Mouse (Mus musculus): ENCODE measurements around the gene Rps18.

- TF ChIP-seq CEBPB (IDR thresholded peaks at IDR 0.05; ENCODE audit: low read depth) (no peak), CTCF (IDR thresholded peaks at IDR 0.05; ENCODE audit: control insufficient read depth, insufficient read depth, insufficient read length) (no peak), USF1 (IDR thresholded peaks at IDR 0.05; ENCODE audit: low read depth) (peak; percentile 79), MYOG (IDR thresholded peaks at IDR 0.05; ENCODE audit: control insufficient read depth, extremely low read depth, insufficient read length) (no peak), MYOD1 (IDR thresholded peaks at IDR 0.05; ENCODE audit: control insufficient read depth, insufficient read length, low read depth) (no peak)
Observed at GRCm38 (mm10) chr17:33968927-33969326, 13.1 kb upstream of the Rps18 start.

All from C2C12 (cell line).